Mouse (Mus musculus) embryonic fibroblast, embryonic 13.5 days (primary cell): Measurements from ENCODE around the gene Nlk.

Source experiments
- CTCF ChIP-seq: IDR thresholded peaks from 2 replicates; pipeline ENCODE4 v1.5.1; 2011; ENCODE audit warnings: mild to moderate bottlenecking, control low read depth, low read length, moderate library complexity, borderline replicate concordance; ENCODE audit not compliant: insufficient read depth
- POLR2A ChIP-seq: IDR thresholded peaks from 2 replicates; pipeline ENCODE4 v1.6.1; 2011; ENCODE audit warnings: low read depth, mild to moderate bottlenecking, control low read depth, low read length, moderate library complexity

DNA sequence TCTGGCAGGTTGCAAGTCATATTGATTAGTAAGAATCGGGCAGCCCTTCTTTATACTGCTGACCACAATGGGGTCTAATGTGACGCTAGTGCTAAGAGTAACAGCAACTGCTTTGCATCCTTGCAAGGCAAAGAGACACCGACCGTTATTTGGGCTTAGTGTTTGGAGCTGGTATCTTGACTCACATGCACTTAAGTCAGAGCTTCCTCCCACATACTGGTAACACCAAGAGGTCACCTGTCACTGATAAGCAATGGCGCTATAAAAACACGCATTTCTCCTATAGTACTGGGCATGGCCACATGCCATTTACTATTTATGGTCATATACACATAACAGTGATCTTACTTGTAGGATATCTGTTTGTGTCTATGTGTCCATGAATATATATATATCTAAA is 114.3 kb downstream of the Nlk start:
- TF ChIP-seq POLR2A (no peak), CTCF (no peak)
